Comparison of ENCODE assay signal across 8 mouse cellular contexts in the genomic region with DNA sequence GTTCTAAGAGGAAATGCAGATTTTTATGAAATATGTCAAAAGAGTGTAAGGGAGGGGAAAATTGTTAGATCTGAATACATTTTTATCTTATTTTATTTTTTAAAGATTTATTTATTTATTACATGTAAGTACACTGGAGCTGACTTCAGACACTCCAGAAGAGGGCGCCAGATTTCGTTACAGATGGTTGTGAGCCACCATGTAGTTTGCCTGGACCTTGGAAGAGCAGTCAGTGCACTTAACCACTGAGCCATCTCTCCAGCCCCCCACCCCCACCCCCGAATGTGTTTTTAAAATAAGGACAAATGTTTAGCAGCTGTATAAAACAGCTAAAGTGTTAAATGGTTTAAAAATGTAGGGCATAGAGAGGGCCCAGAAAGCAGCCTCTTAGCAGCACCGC. TPM values are rescaled to one million over a fixed set of nuclear protein-coding genes. Genes with fewer than 3 reads are reported as not detected.
A peak's percentile ranks its signal among the peaks of the same experiment; 100 is the strongest.
DNase-seq lines count a peak whose midpoint lies in the region; ATAC-seq and TF ChIP-seq lines count a peak whose summit lies in the region.

No protein-coding gene starts in this region.

- peak; percentile 31 for DNase-seq in forebrain, postnatal 0 days
- DNase-seq in urinary bladder, postnatal 25 days (ENCODE audit: low spot score): peak; percentile 33
- DNase-seq in urinary bladder, adult 2 months (ENCODE audit: low spot score): no peak
- DNase-seq in embryo, embryonic 11 days: peak; percentile 61
- DNase-seq in kidney, postnatal 14 days: peak; percentile 74
- DNase-seq in lung, postnatal 25 days (ENCODE audit: low spot score): peak; percentile 67

- TF ChIP-seq CTCF in forebrain, postnatal 0 days (IDR thresholded peaks at IDR 0.05; ENCODE audit: low read depth): peak; percentile 60

- no peak overlapping the region for H3K4me2 ChIP-seq in forebrain, postnatal 0 days (ENCODE audit: low read depth)
- no peak overlapping the region for H3K4me2 ChIP-seq in forebrain, embryonic 16.5 days (ENCODE audit: low read length)

- no peak overlapping the region for H3K4me3 ChIP-seq in forebrain, postnatal 0 days (ENCODE audit: low read depth, low read length)
- no peak overlapping the region for H3K4me3 ChIP-seq in forebrain, embryonic 16.5 days (replicated peaks; ENCODE audit: low read length)

- H3K4me1 ChIP-seq in forebrain, postnatal 0 days (ENCODE audit: insufficient read depth): no peaks in the 10 kb centered on the region
- H3K4me1 ChIP-seq in forebrain, embryonic 16.5 days (replicated peaks; ENCODE audit: control insufficient read depth, insufficient read depth, low read length): no peaks in the 10 kb centered on the region

- no peak for ATAC-seq in forebrain, postnatal 0 days
- ATAC-seq in forebrain, embryonic 16.5 days: no peak
- ATAC-seq in erythroblast, adult 5-6 weeks (replicated peaks; ENCODE audit: low FRiP score, poor library complexity, severe bottlenecking): no peak

- WGBS in forebrain, postnatal 0 days: 29% methylated on average over 4 of the region's 4 CpGs
- WGBS in forebrain, embryonic 16.5 days: 28% methylated on average over 4 of the region's 4 CpGs

- H3K27ac ChIP-seq in forebrain, postnatal 0 days (ENCODE audit: low read depth, low read length): no peak overlapping the region
- H3K27ac ChIP-seq in forebrain, embryonic 16.5 days (ENCODE audit: low read length): no peak overlapping the region

- H3K9me3 ChIP-seq in forebrain, postnatal 0 days (ENCODE audit: low read length): no peaks in the 10 kb centered on the region
- no peaks in the 10 kb centered on the region for H3K9me3 ChIP-seq in forebrain, embryonic 16.5 days (ENCODE audit: control insufficient read depth, low read length)

- no peak overlapping the region for H3K9ac ChIP-seq in forebrain, postnatal 0 days
- H3K9ac ChIP-seq in forebrain, embryonic 16.5 days (replicated peaks; ENCODE audit: low read depth, low read length): no peak overlapping the region

- H3K27me3 ChIP-seq in forebrain, postnatal 0 days (ENCODE audit: insufficient read depth, low read length): peaks cover 4% of the 10 kb centered on the region; the same call in 1 of the 2 replicates
- 0 out of 2 replicates have a peak, but pooled peaks cover 3% of the 10 kb centered on the region for H3K27me3 ChIP-seq in forebrain, embryonic 16.5 days (replicated peaks; ENCODE audit: control insufficient read depth, insufficient read depth, low read length)

- H3K36me3 ChIP-seq in forebrain, postnatal 0 days (ENCODE audit: insufficient read depth): no peaks in the 10 kb centered on the region
- H3K36me3 ChIP-seq in forebrain, embryonic 16.5 days (ENCODE audit: control insufficient read depth, insufficient read depth): no peaks in the 10 kb centered on the region

RNA-seq across cellular contexts. Expression of a gene that starts 15.6 kb away (rescaled TPM):
- total RNA-seq in forebrain, postnatal 0 days (2014; rRNA removed): 20.7 and 29.9 TPM in 2 replicates
- polyA plus RNA-seq in forebrain, postnatal 0 days (2015; fragmentation: Nextera tagmentation; extraction: Ambion mirVana): 13.2 and 15.5 TPM in 2 replicates
- polyA plus RNA-seq in forebrain, embryonic 16.5 days (2015; fragmentation: Nextera tagmentation; extraction: Ambion mirVana): 22.0 and 22.7 TPM in 2 replicates
- polyA plus RNA-seq in urinary bladder, adult 2 months (2012; rRNA removed): 15.8 and 17.4 TPM in 2 replicates
- 2.9 and 6.9 TPM in 2 replicates for total RNA-seq in erythroblast, adult 5-6 weeks (2015; ENCODE audit: low replicate concordance)
- 8.5 and 9.2 TPM in 2 replicates for total RNA-seq in erythroblast, adult 5-6 weeks (2017; ENCODE audit: low replicate concordance)

RNA-seq across cellular contexts. Expression of a gene that starts 41.5 kb away (rescaled TPM):
- 37.2 and 40.0 TPM in 2 replicates for total RNA-seq in forebrain, postnatal 0 days (2014; rRNA removed)
- polyA plus RNA-seq in forebrain, postnatal 0 days (2015; fragmentation: Nextera tagmentation; extraction: Ambion mirVana): 29.8 and 32.1 TPM in 2 replicates
- polyA plus RNA-seq in forebrain, embryonic 16.5 days (2015; fragmentation: Nextera tagmentation; extraction: Ambion mirVana): 44.8 and 45.1 TPM in 2 replicates
- polyA plus RNA-seq in urinary bladder, adult 2 months (2012; rRNA removed): 48.9 and 57.9 TPM in 2 replicates
- 4.6 and 8.8 TPM in 2 replicates for total RNA-seq in erythroblast, adult 5-6 weeks (2015; ENCODE audit: low replicate concordance)
- total RNA-seq in erythroblast, adult 5-6 weeks (2017; ENCODE audit: low replicate concordance): 6.8 and 8.9 TPM in 2 replicates

RNA-seq across cellular contexts. Expression of a gene that starts 55.5 kb away (rescaled TPM):
- 27.7 and 42.9 TPM in 2 replicates for total RNA-seq in forebrain, postnatal 0 days (2014; rRNA removed)
- polyA plus RNA-seq in forebrain, postnatal 0 days (2015; fragmentation: Nextera tagmentation; extraction: Ambion mirVana): 37.1 and 43.9 TPM in 2 replicates
- 38.0 and 43.0 TPM in 2 replicates for polyA plus RNA-seq in forebrain, embryonic 16.5 days (2015; fragmentation: Nextera tagmentation; extraction: Ambion mirVana)
- 167 and 169 TPM in 2 replicates for polyA plus RNA-seq in urinary bladder, adult 2 months (2012; rRNA removed)
- 2.1 and 2.5 TPM in 2 replicates for total RNA-seq in erythroblast, adult 5-6 weeks (2015; ENCODE audit: low replicate concordance)
- total RNA-seq in erythroblast, adult 5-6 weeks (2017; ENCODE audit: low replicate concordance): 0.85 and 1.5 TPM in 2 replicates

RNA-seq across cellular contexts. Expression of a gene that starts 55.6 kb away (rescaled TPM):
- 0.81 and 1.9 TPM in 2 replicates for total RNA-seq in forebrain, postnatal 0 days (2014; rRNA removed)
- polyA plus RNA-seq in forebrain, postnatal 0 days (2015; fragmentation: Nextera tagmentation; extraction: Ambion mirVana): 4.7 and 8.7 TPM in 2 replicates
- polyA plus RNA-seq in forebrain, embryonic 16.5 days (2015; fragmentation: Nextera tagmentation; extraction: Ambion mirVana): 1.7 and 2.1 TPM in 2 replicates
- polyA plus RNA-seq in urinary bladder, adult 2 months (2012; rRNA removed): 10.7 and 11.5 TPM in 2 replicates
- not detected in 2 replicates for total RNA-seq in erythroblast, adult 5-6 weeks (2015; ENCODE audit: low replicate concordance)
- total RNA-seq in erythroblast, adult 5-6 weeks (2017; ENCODE audit: low replicate concordance): not detected in 2 replicates
